Mouse (Mus musculus) hindbrain, embryonic 15.5 days (tissue): Measurements from ENCODE around the gene Hdac9. TPM values are rescaled to one million over a fixed set of nuclear protein-coding genes. Genes with fewer than 3 reads are reported as not detected.

Experiments
- ATAC-seq: fragments of 200-750 bp; cut with Nextera tagmentation; 2 replicates; pipeline ENCODE4 v1.8.0; 2017; ENCODE audit warnings: low read depth, moderate number of reproducible peaks, moderate TSS enrichment; ENCODE audit not compliant: low FRiP score
- H3K27ac ChIP-seq: fragments of 300-500 bp; sonication (generic); replicated peaks from 2 replicates; pipeline ENCODE4 v1.5.1; 2015; ENCODE audit warnings: mild to moderate bottlenecking, inconsistent platforms
- H3K27me3 ChIP-seq: fragments of 300-500 bp; sonication (generic); 2 replicates; pipeline ENCODE4 v1.6.1; 2015; ENCODE audit warnings: control low read depth, inconsistent platforms
- H3K36me3 ChIP-seq: fragments of 300-500 bp; sonication (generic); 2 replicates; pipeline ENCODE4 v1.6.1; 2015; ENCODE audit warnings: control low read depth, inconsistent platforms
- H3K4me1 ChIP-seq: fragments of 300-500 bp; sonication (generic); replicated peaks from 2 replicates; pipeline ENCODE4 v1.6.1; 2015; ENCODE audit warnings: control low read depth, inconsistent platforms
- H3K4me2 ChIP-seq: fragments of 300-500 bp; sonication (generic); 2 replicates; pipeline ENCODE4 v1.6.1; 2015; ENCODE audit warnings: moderate library complexity, mild to moderate bottlenecking, inconsistent platforms
- H3K4me3 ChIP-seq: fragments of 300-500 bp; sonication (generic); 2 replicates; pipeline ENCODE4 v1.5.1; 2015; ENCODE audit warnings: mild to moderate bottlenecking, inconsistent platforms
- H3K9ac ChIP-seq: fragments of 300-500 bp; sonication (generic); 2 replicates; pipeline ENCODE4 v1.6.1; 2015; ENCODE audit warnings: inconsistent platforms
- H3K9me3 ChIP-seq: fragments of 300-500 bp; sonication (generic); 2 replicates; pipeline ENCODE4 v1.6.1; 2016; ENCODE audit warnings: control low read depth, inconsistent platforms
- WGBS: fragments of 180-500 bp; shearing (Covaris S2); methylation state at CpG from one replicate; pipeline ENCODE4 v1.1.7; 2015; 5-methylcytosine and 5-hydroxymethylcytosine counted together
- polyA plus RNA-seq: library from polyadenylated mRNA; unstranded; fragments of >200 nt; fragmentation: Nextera tagmentation; extraction: Ambion mirVana; gene quantifications from 2 replicates; pipeline ENCODE4 v1.2.1, GENCODE M21; 2015

Gene Hdac9
- polyA plus RNA-seq, 1 experiment from 2014 or later = 12.3 TPM

- Histone ChIP-seq H3K27me3 (no peaks in the 10 kb centered on the region), H3K9me3 (no peaks in the 10 kb centered on the region), H3K36me3 (no peaks in the 10 kb centered on the region), H3K9ac (no peak overlapping the region), H3K4me1 (no peaks in the 10 kb centered on the region), H3K4me2 (no peak overlapping the region), H3K27ac (no peak overlapping the region), H3K4me3 (no peak overlapping the region)
- ATAC-seq = no peak
- 91% methylated on average over 3 of the region's 3 CpGs for WGBS
These were observed 234.2 kb downstream of the Hdac9 start for GRCm38 (mm10) chr12:34682657-34683056.

GRCm38 (mm10) chr12:34680576-34680975, 236.3 kb downstream of the Hdac9 start:
- Histone ChIP-seq H3K9ac (no peak overlapping the region), H3K27me3 (no peaks in the 10 kb centered on the region), H3K4me1 (no peaks in the 10 kb centered on the region), H3K9me3 (no peaks in the 10 kb centered on the region), H3K4me3 (no peak overlapping the region), H3K4me2 (no peak overlapping the region), H3K36me3 (no peaks in the 10 kb centered on the region), H3K27ac (no peak overlapping the region)
- no peak for ATAC-seq
- WGBS = 44% methylated on average over 5 of the region's 5 CpGs

- Histone ChIP-seq H3K36me3 (no peaks in the 10 kb centered on the region), H3K9ac (no peak overlapping the region), H3K4me3 (no peak overlapping the region), H3K9me3 (no peaks in the 10 kb centered on the region), H3K4me1 (no peaks in the 10 kb centered on the region), H3K4me2 (no peak overlapping the region), H3K27me3 (no peaks in the 10 kb centered on the region), H3K27ac (no peak overlapping the region)
- 82% methylated on average over 6 of the region's 6 CpGs for WGBS
- ATAC-seq = no peak
These were observed 239.8 kb downstream of the Hdac9 start for GRCm38 (mm10) chr12:34677110-34677509.

- WGBS = 70% methylated on average over 2 of the region's 2 CpGs
These were observed 242.7 kb downstream of the Hdac9 start for GRCm38 (mm10) chr12:34674235-34674634.

GRCm38 (mm10) chr12:34673539-34673938, 243.4 kb downstream of the Hdac9 start:
- no peaks in the 10 kb centered on the region for H3K27me3 ChIP-seq
- ATAC-seq = no peak

More at GRCm38 (mm10) chr12:34674235-34674634, 242.7 kb downstream of the Hdac9 start:
- Histone ChIP-seq H3K27ac (no peak overlapping the region), H3K9ac (no peak overlapping the region), H3K4me3 (no peak overlapping the region), H3K27me3 (no peaks in the 10 kb centered on the region), H3K9me3 (no peaks in the 10 kb centered on the region), H3K4me1 (no peaks in the 10 kb centered on the region), H3K4me2 (no peak overlapping the region), H3K36me3 (no peaks in the 10 kb centered on the region)
- no peak for ATAC-seq

GRCm38 (mm10) chr12:34664758-34665157, 252.1 kb downstream of the Hdac9 start:
- H3K4me3 ChIP-seq = no peak overlapping the region
- ATAC-seq = no peak
- no peak overlapping the region for H3K27ac ChIP-seq
- H3K4me1 ChIP-seq = no peaks in the 10 kb centered on the region
- no peaks in the 10 kb centered on the region for H3K9me3 ChIP-seq
- 5% methylated on average over 3 of the region's 3 CpGs for WGBS
- no peak overlapping the region for H3K4me2 ChIP-seq
- no peaks in the 10 kb centered on the region for H3K27me3 ChIP-seq
- H3K9ac ChIP-seq = no peak overlapping the region
- no peaks in the 10 kb centered on the region for H3K36me3 ChIP-seq

More at GRCm38 (mm10) chr12:34673539-34673938, 243.4 kb downstream of the Hdac9 start:
- Histone ChIP-seq H3K4me1 (no peaks in the 10 kb centered on the region), H3K27ac (no peak overlapping the region), H3K9me3 (no peaks in the 10 kb centered on the region), H3K4me3 (no peak overlapping the region), H3K4me2 (no peak overlapping the region), H3K9ac (no peak overlapping the region), H3K36me3 (no peaks in the 10 kb centered on the region)
- WGBS = 91% methylated on average over 4 of the region's 4 CpGs

- ATAC-seq = 0 out of 2 replicates have a peak, but pooled peaks have one; percentile 49
- Histone ChIP-seq H3K4me3 (no peak overlapping the region), H3K36me3 (no peaks in the 10 kb centered on the region), H3K4me1 (no peaks in the 10 kb centered on the region), H3K9ac (no peak overlapping the region), H3K9me3 (no peaks in the 10 kb centered on the region), H3K27ac (no peak overlapping the region), H3K27me3 (no peaks in the 10 kb centered on the region), H3K4me2 (no peak overlapping the region)
These were observed 255.5 kb downstream of the Hdac9 start for GRCm38 (mm10) chr12:34661378-34661777.

- WGBS = 58% methylated on average over 5 of the region's 5 CpGs
- ATAC-seq = no peak
- H3K4me2 ChIP-seq = no peak overlapping the region
These were observed 256.9 kb downstream of the Hdac9 start for GRCm38 (mm10) chr12:34660027-34660426.

GRCm38 (mm10) chr12:34658568-34658967, 258.3 kb downstream of the Hdac9 start:
- ATAC-seq = peak; percentile 19; the same call in 1 of the 2 replicates
- H3K4me3 ChIP-seq = no peak overlapping the region
- H3K36me3 ChIP-seq = no peaks in the 10 kb centered on the region
- H3K27ac ChIP-seq = no peak overlapping the region
- H3K9ac ChIP-seq = no peak overlapping the region
- no peak overlapping the region for H3K4me2 ChIP-seq
- no peaks in the 10 kb centered on the region for H3K4me1 ChIP-seq
- no peaks in the 10 kb centered on the region for H3K9me3 ChIP-seq
- no peaks in the 10 kb centered on the region for H3K27me3 ChIP-seq
- 64% methylated on average over 3 of the region's 3 CpGs for WGBS

More at GRCm38 (mm10) chr12:34660027-34660426, 256.9 kb downstream of the Hdac9 start:
- Histone ChIP-seq H3K4me1 (no peaks in the 10 kb centered on the region), H3K4me3 (no peak overlapping the region), H3K9me3 (no peaks in the 10 kb centered on the region), H3K27ac (no peak overlapping the region), H3K36me3 (no peaks in the 10 kb centered on the region), H3K9ac (no peak overlapping the region), H3K27me3 (no peaks in the 10 kb centered on the region)

GRCm38 (mm10) chr12:34658119-34658518, 258.8 kb downstream of the Hdac9 start:
- Histone ChIP-seq H3K9me3 (no peaks in the 10 kb centered on the region), H3K4me1 (no peaks in the 10 kb centered on the region), H3K27me3 (no peaks in the 10 kb centered on the region), H3K9ac (no peak overlapping the region), H3K36me3 (no peaks in the 10 kb centered on the region), H3K27ac (no peak overlapping the region), H3K4me2 (peak overlapping the region; percentile 45), H3K4me3 (no peak overlapping the region)
- WGBS = 33% methylated on average over 6 of the region's 6 CpGs
- peak; percentile 85 for ATAC-seq

- no peak overlapping the region for H3K4me2 ChIP-seq
- 31% methylated on average over 3 of the region's 3 CpGs for WGBS
- ATAC-seq = no peak
- H3K4me3 ChIP-seq = no peak overlapping the region
- no peaks in the 10 kb centered on the region for H3K9me3 ChIP-seq
- no peaks in the 10 kb centered on the region for H3K27me3 ChIP-seq
- H3K9ac ChIP-seq = no peak overlapping the region
- no peaks in the 10 kb centered on the region for H3K36me3 ChIP-seq
- H3K27ac ChIP-seq = no peak overlapping the region
- H3K4me1 ChIP-seq = no peaks in the 10 kb centered on the region
These were observed 263.3 kb downstream of the Hdac9 start for GRCm38 (mm10) chr12:34653615-34654014.

- H3K4me3 ChIP-seq = no peak overlapping the region
- no peak overlapping the region for H3K4me2 ChIP-seq
- H3K36me3 ChIP-seq = no peaks in the 10 kb centered on the region
- no peaks in the 10 kb centered on the region for H3K9me3 ChIP-seq
- H3K27ac ChIP-seq = no peak overlapping the region
- H3K4me1 ChIP-seq = no peaks in the 10 kb centered on the region
- no peak for ATAC-seq
- no peaks in the 10 kb centered on the region for H3K27me3 ChIP-seq
- no peak overlapping the region for H3K9ac ChIP-seq
- 67% methylated on average over 3 of the region's 3 CpGs for WGBS
These were observed 268.1 kb downstream of the Hdac9 start for GRCm38 (mm10) chr12:34648753-34649152.

GRCm38 (mm10) chr12:34641705-34642259, 275.1 kb downstream of the Hdac9 start:
- Histone ChIP-seq H3K4me3 (no peak overlapping the region), H3K4me2 (no peak overlapping the region), H3K36me3 (no peaks in the 10 kb centered on the region), H3K9ac (no peak overlapping the region), H3K9me3 (no peaks in the 10 kb centered on the region), H3K27me3 (no peaks in the 10 kb centered on the region), H3K27ac (no peak overlapping the region), H3K4me1 (no peaks in the 10 kb centered on the region)
- ATAC-seq = no peak
- 54% methylated on average over 4 of the region's 4 CpGs for WGBS
